Mouse (Mus musculus): ENCODE results near the gene Otop3. TPM values are rescaled to one million over a fixed set of nuclear protein-coding genes. Genes with fewer than 3 reads are reported as not detected.

Otop3 gene
- polyA plus RNA-seq, 1 experiment from 2014 or later = 0.18 TPM

GRCm38 (mm10) chr11:115391358-115391757, 56.8 kb downstream of the Otop3 start:
- no peaks in the 10 kb centered on the region for H3K27me3 ChIP-seq (ENCODE audit: control insufficient read depth, insufficient read depth, low read length)
- H3K4me2 ChIP-seq = no peak overlapping the region
- no peaks in the 10 kb centered on the region for H3K4me1 ChIP-seq (ENCODE audit: control insufficient read depth, insufficient read depth, low read length)
- ATAC-seq (ENCODE audit: low FRiP score) (no peak), DNase-seq (ENCODE audit: low spot score, missing footprints) (no peak)
- H3K4me3 ChIP-seq (ENCODE audit: low read depth, low read length) = no peak overlapping the region
- H3K36me3 ChIP-seq (ENCODE audit: control insufficient read depth, insufficient read depth, low read length) = peaks cover 27% of the 10 kb centered on the region
- no peak overlapping the region for H3K9ac ChIP-seq (ENCODE audit: low read length)
- WGBS = 86% methylated on average over 7 of the region's 7 CpGs
- H3K27ac ChIP-seq (ENCODE audit: low read depth, low read length) = no peak overlapping the region
- no peaks in the 10 kb centered on the region for H3K9me3 ChIP-seq (ENCODE audit: control insufficient read depth, low read length)

GRCm38 (mm10) chr11:115393721-115394325, 59.3 kb downstream of the Otop3 start:
- no peak overlapping the region for H3K4me3 ChIP-seq (ENCODE audit: low read depth, low read length)
- no peaks in the 10 kb centered on the region for H3K27me3 ChIP-seq (ENCODE audit: control insufficient read depth, insufficient read depth, low read length)
- WGBS = 68% methylated on average over 34 of the region's 34 CpGs
- H3K4me2 ChIP-seq = no peak overlapping the region
- no peak overlapping the region for H3K9ac ChIP-seq (ENCODE audit: low read length)
- H3K36me3 ChIP-seq (ENCODE audit: control insufficient read depth, insufficient read depth, low read length) = peaks cover 27% of the 10 kb centered on the region
- H3K27ac ChIP-seq (ENCODE audit: low read depth, low read length) = no peak overlapping the region
- no peaks in the 10 kb centered on the region for H3K9me3 ChIP-seq (ENCODE audit: control insufficient read depth, low read length)
- no peaks in the 10 kb centered on the region for H3K4me1 ChIP-seq (ENCODE audit: control insufficient read depth, insufficient read depth, low read length)
- DNase-seq (ENCODE audit: low spot score, missing footprints) (no peak), ATAC-seq (ENCODE audit: low FRiP score) (no peak)

Other genes starting within 250 kb of the Otop3 start
- 0.61 and 0.69 TPM in 2 replicates for gene Rab37, start 243.3 kb upstream of the Otop3 start, polyA plus RNA-seq (2014; fragmentation: Nextera tagmentation; extraction: Ambion mirVana)
- gene Cd300lf, start 200.7 kb upstream of the Otop3 start, polyA plus RNA-seq (2014; fragmentation: Nextera tagmentation; extraction: Ambion mirVana) = not detected in 2 replicates
- 26.8 and 32.0 TPM in 2 replicates for gene Slc9a3r1, start 171.4 kb upstream of the Otop3 start, polyA plus RNA-seq (2014; fragmentation: Nextera tagmentation; extraction: Ambion mirVana)
- gene Tmem104, start 147.2 kb upstream of the Otop3 start, polyA plus RNA-seq (2014; fragmentation: Nextera tagmentation; extraction: Ambion mirVana) = 6.2 and 9.2 TPM in 2 replicates
- gene Nat9, start 146.9 kb upstream of the Otop3 start, polyA plus RNA-seq (2014; fragmentation: Nextera tagmentation; extraction: Ambion mirVana) = 17.7 and 19.2 TPM in 2 replicates
- gene Grin2c, start 67.5 kb upstream of the Otop3 start, polyA plus RNA-seq (2014; fragmentation: Nextera tagmentation; extraction: Ambion mirVana) = 0.04 and 0.18 TPM in 2 replicates
- 11.2 and 12.7 TPM in 2 replicates for gene Fdxr, start 57.7 kb upstream of the Otop3 start, polyA plus RNA-seq (2014; fragmentation: Nextera tagmentation; extraction: Ambion mirVana)
- gene Fads6, start 37.1 kb upstream of the Otop3 start, polyA plus RNA-seq (2014; fragmentation: Nextera tagmentation; extraction: Ambion mirVana) = 0.23 and 0.28 TPM in 2 replicates
- not detected in 2 replicates for gene Otop2, start 27.6 kb upstream of the Otop3 start, polyA plus RNA-seq (2014; fragmentation: Nextera tagmentation; extraction: Ambion mirVana)
- 0.08 TPM in 1 of 2 replicates, not detected in the other for gene Ush1g, start 12.7 kb upstream of the Otop3 start, polyA plus RNA-seq (2014; fragmentation: Nextera tagmentation; extraction: Ambion mirVana)
- 17.8 and 18.3 TPM in 2 replicates for gene Hid1, start 33.0 kb downstream of the Otop3 start, polyA plus RNA-seq (2014; fragmentation: Nextera tagmentation; extraction: Ambion mirVana)
- gene Cdr2l, start 47.2 kb downstream of the Otop3 start, polyA plus RNA-seq (2014; fragmentation: Nextera tagmentation; extraction: Ambion mirVana) = 20.6 and 20.9 TPM in 2 replicates
- 268 and 278 TPM in 2 replicates for gene Mrpl58, start 69.0 kb downstream of the Otop3 start, polyA plus RNA-seq (2014; fragmentation: Nextera tagmentation; extraction: Ambion mirVana)
- 886 and 917 TPM in 2 replicates for gene Atp5h, start 85.2 kb downstream of the Otop3 start, polyA plus RNA-seq (2014; fragmentation: Nextera tagmentation; extraction: Ambion mirVana)
- gene Kctd2, start 85.4 kb downstream of the Otop3 start, polyA plus RNA-seq (2014; fragmentation: Nextera tagmentation; extraction: Ambion mirVana) = 21.6 and 24.0 TPM in 2 replicates
- not detected in 2 replicates for gene Trim80, start 105.8 kb downstream of the Otop3 start, polyA plus RNA-seq (2014; fragmentation: Nextera tagmentation; extraction: Ambion mirVana)
- gene Slc16a5, start 127.7 kb downstream of the Otop3 start, polyA plus RNA-seq (2014; fragmentation: Nextera tagmentation; extraction: Ambion mirVana) = 0.14 TPM in 1 of 2 replicates, not detected in the other
- 7.7 and 7.8 TPM in 2 replicates for gene Armc7, start 140.9 kb downstream of the Otop3 start, polyA plus RNA-seq (2014; fragmentation: Nextera tagmentation; extraction: Ambion mirVana)
- 68.3 and 69.8 TPM in 2 replicates for gene Nt5c, start 157.1 kb downstream of the Otop3 start, polyA plus RNA-seq (2014; fragmentation: Nextera tagmentation; extraction: Ambion mirVana)
- gene Jpt1, start 179.7 kb downstream of the Otop3 start, polyA plus RNA-seq (2014; fragmentation: Nextera tagmentation; extraction: Ambion mirVana) = 954 and 958 TPM in 2 replicates
- 1,615 and 1,739 TPM in 2 replicates for gene Sumo2, start 201.5 kb downstream of the Otop3 start, polyA plus RNA-seq (2014; fragmentation: Nextera tagmentation; extraction: Ambion mirVana)
- 195 and 197 TPM in 2 replicates for gene Nup85, start 229.7 kb downstream of the Otop3 start, polyA plus RNA-seq (2014; fragmentation: Nextera tagmentation; extraction: Ambion mirVana)